Mouse (Mus musculus) embryonic fibroblast, embryonic 13.5 days (primary cell): ENCODE measurements around the gene Fstl3.

ENCODE experiments used
- CTCF ChIP-seq: IDR thresholded peaks from 2 replicates; pipeline ENCODE4 v1.5.1; 2011; ENCODE audit warnings: mild to moderate bottlenecking, control low read depth, low read length, moderate library complexity, borderline replicate concordance; ENCODE audit not compliant: insufficient read depth
- POLR2A ChIP-seq: IDR thresholded peaks from 2 replicates; pipeline ENCODE4 v1.6.1; 2011; ENCODE audit warnings: low read depth, mild to moderate bottlenecking, control low read depth, low read length, moderate library complexity

DNA sequence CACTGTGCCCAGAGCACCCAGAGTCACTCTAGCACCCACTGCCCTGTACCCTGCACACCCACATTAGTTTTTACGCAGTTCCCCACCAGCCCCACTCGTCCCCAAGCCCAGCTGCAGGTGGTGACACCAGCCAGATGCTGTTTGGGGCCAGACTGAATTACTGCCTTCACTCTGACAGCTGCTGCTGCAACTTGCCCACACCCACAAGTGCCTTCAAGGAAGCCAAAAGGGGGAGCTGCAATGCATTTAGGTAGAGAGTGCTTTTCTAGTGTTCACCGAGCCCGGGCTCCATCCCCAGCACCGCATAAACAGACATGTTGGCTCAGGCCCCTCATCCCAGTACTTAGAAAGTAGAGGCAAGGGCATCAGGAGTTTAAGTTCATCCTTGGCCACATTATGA lies 4.9 kb downstream of the Fstl3 start:
- TF ChIP-seq CTCF (no peak), POLR2A (no peak)
